Mouse (Mus musculus) limb, embryonic 13.5 days (tissue): ENCODE measurements around the gene Gm10282. TPM values are rescaled to one million over a fixed set of nuclear protein-coding genes. Genes with fewer than 3 reads are reported as not detected.

Experiments
- ATAC-seq: fragments of 200-750 bp; cut with Nextera tagmentation; 2 replicates; pipeline ENCODE4 v1.8.0; 2017; ENCODE audit warnings: low read depth, moderate number of reproducible peaks, moderate TSS enrichment; ENCODE audit not compliant: low FRiP score
- H3K27ac ChIP-seq: fragments of 300-500 bp; sonication (generic); 2 replicates; pipeline ENCODE4 v1.5.1; 2015; ENCODE audit warnings: inconsistent platforms, mild to moderate bottlenecking, moderate library complexity
- H3K27me3 ChIP-seq: fragments of 300-500 bp; sonication (generic); 2 replicates; pipeline ENCODE4 v1.6.1; 2015; ENCODE audit warnings: mild to moderate bottlenecking, inconsistent platforms
- H3K36me3 ChIP-seq: fragments of 300-500 bp; sonication (generic); 2 replicates; pipeline ENCODE4 v1.6.1; 2015; ENCODE audit warnings: inconsistent platforms, mild to moderate bottlenecking, moderate library complexity
- H3K4me1 ChIP-seq: fragments of 300-500 bp; sonication (generic); 2 replicates; pipeline ENCODE4 v1.6.1; 2015; ENCODE audit warnings: inconsistent platforms
- H3K4me2 ChIP-seq: fragments of 300-500 bp; sonication (generic); replicated peaks from 2 replicates; pipeline ENCODE4 v1.6.1; 2015; ENCODE audit warnings: inconsistent platforms, mild to moderate bottlenecking, moderate library complexity
- H3K4me3 ChIP-seq: fragments of 300-500 bp; sonication (generic); 2 replicates; pipeline ENCODE4 v1.5.1; 2015; ENCODE audit warnings: moderate library complexity, mild to moderate bottlenecking, inconsistent platforms
- H3K9ac ChIP-seq: fragments of 300-500 bp; sonication (generic); 2 replicates; pipeline ENCODE4 v1.6.1; 2015; ENCODE audit warnings: mild to moderate bottlenecking, inconsistent platforms
- H3K9me3 ChIP-seq: fragments of 300-500 bp; sonication (generic); 2 replicates; pipeline ENCODE4 v1.6.1; 2016; ENCODE audit warnings: inconsistent platforms
- WGBS: fragments of 180-500 bp; shearing (Covaris S2); methylation state at CpG from one replicate; pipeline ENCODE4 v1.1.7; 2015; 5-methylcytosine and 5-hydroxymethylcytosine counted together
- polyA plus RNA-seq: library from polyadenylated mRNA; unstranded; fragments of >200 nt; fragmentation: Nextera tagmentation; extraction: Ambion mirVana; gene quantifications from 2 replicates; pipeline ENCODE4 v1.2.1, GENCODE M21; 2015

Gene Gm10282
- polyA plus RNA-seq, 1 experiment from 2014 or later = 31.7 TPM

GRCm38 (mm10) chr8:72306913-72307312 is 1.9 kb upstream of the Gm10282 start:
- no peak overlapping the region for H3K4me3 ChIP-seq
- H3K4me2 ChIP-seq = no peak overlapping the region
- ATAC-seq = no peak
- 84% methylated on average over 5 of the region's 5 CpGs for WGBS
- no peaks in the 10 kb centered on the region for H3K27me3 ChIP-seq
- H3K27ac ChIP-seq = no peak overlapping the region
- H3K36me3 ChIP-seq = no peaks in the 10 kb centered on the region
- peaks cover 13% of the 10 kb centered on the region for H3K4me1 ChIP-seq
- H3K9ac ChIP-seq = no peak overlapping the region
- H3K9me3 ChIP-seq = no peaks in the 10 kb centered on the region

GRCm38 (mm10) chr8:72303633-72304032 is 1.4 kb downstream of the Gm10282 start:
- Histone ChIP-seq H3K4me2 (peak overlapping the region; percentile 16; the same call in 1 of the 2 replicates), H3K4me3 (no peak overlapping the region), H3K36me3 (no peaks in the 10 kb centered on the region), H3K9ac (no peak overlapping the region), H3K27ac (peak overlapping the region; percentile 84), H3K4me1 (peaks cover 11% of the 10 kb centered on the region), H3K27me3 (0 out of 2 replicates have a peak, but pooled peaks cover 3% of the 10 kb centered on the region), H3K9me3 (no peaks in the 10 kb centered on the region)
- peak; percentile 38; the same call in 1 of the 2 replicates for ATAC-seq
- 46% methylated on average over 8 of the region's 8 CpGs for WGBS

- peak; percentile 26 for ATAC-seq
- H3K4me3 ChIP-seq = no peak overlapping the region
- peak overlapping the region; percentile 16; the same call in 1 of the 2 replicates for H3K4me2 ChIP-seq
- H3K4me1 ChIP-seq = peaks cover 11% of the 10 kb centered on the region
- H3K27ac ChIP-seq = peak overlapping the region; percentile 84
- H3K36me3 ChIP-seq = no peaks in the 10 kb centered on the region
- H3K9me3 ChIP-seq = no peaks in the 10 kb centered on the region
- no peak overlapping the region for H3K9ac ChIP-seq
- 51% methylated on average over 8 of the region's 8 CpGs for WGBS
- 0 out of 2 replicates have a peak, but pooled peaks cover 3% of the 10 kb centered on the region for H3K27me3 ChIP-seq
Measured at GRCm38 (mm10) chr8:72302986-72303612, 2.0 kb downstream of the Gm10282 start.

GRCm38 (mm10) chr8:72301497-72301896 is 3.6 kb downstream of the Gm10282 start:
- Histone ChIP-seq H3K4me2 (no peak overlapping the region), H3K9me3 (no peaks in the 10 kb centered on the region), H3K36me3 (no peaks in the 10 kb centered on the region), H3K4me1 (peaks cover 11% of the 10 kb centered on the region), H3K9ac (no peak overlapping the region), H3K27me3 (0 out of 2 replicates have a peak, but pooled peaks cover 5% of the 10 kb centered on the region), H3K4me3 (no peak overlapping the region), H3K27ac (no peak overlapping the region)
- WGBS = 81% methylated on average over 5 of the region's 5 CpGs
- no peak for ATAC-seq

GRCm38 (mm10) chr8:72300654-72301400 is 4.2 kb downstream of the Gm10282 start:
- WGBS = 80% methylated on average over 9 of the region's 9 CpGs
- H3K9me3 ChIP-seq = no peaks in the 10 kb centered on the region
- H3K36me3 ChIP-seq = no peaks in the 10 kb centered on the region
- no peak overlapping the region for H3K9ac ChIP-seq
- no peak overlapping the region for H3K4me2 ChIP-seq
- H3K27ac ChIP-seq = no peak overlapping the region
- no peak for ATAC-seq
- H3K27me3 ChIP-seq = 0 out of 2 replicates have a peak, but pooled peaks cover 5% of the 10 kb centered on the region
- no peak overlapping the region for H3K4me3 ChIP-seq
- H3K4me1 ChIP-seq = peaks cover 15% of the 10 kb centered on the region

DNA sequence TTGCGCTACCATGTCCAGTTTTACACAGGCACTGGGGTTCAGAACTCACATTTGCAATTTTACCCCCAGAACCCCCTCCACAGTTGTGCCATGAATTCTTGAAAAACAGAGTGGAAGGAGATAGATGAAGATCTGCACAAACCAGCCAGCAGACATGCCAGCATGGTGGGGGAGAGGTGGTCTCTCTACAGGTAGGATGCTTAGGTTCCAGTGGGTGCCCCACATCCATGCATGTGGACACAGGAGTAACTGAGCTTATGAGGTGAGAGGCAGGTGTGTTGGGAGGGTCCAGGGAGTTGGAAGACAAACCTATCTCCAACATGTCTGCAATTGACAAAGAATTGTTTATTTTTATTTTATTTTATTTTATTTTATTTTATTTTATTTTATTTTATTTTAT is 6.1 kb downstream of the Gm10282 start:
- ATAC-seq = no peak
- Histone ChIP-seq H3K36me3 (no peaks in the 10 kb centered on the region), H3K9me3 (no peaks in the 10 kb centered on the region), H3K27ac (no peak overlapping the region), H3K4me3 (no peak overlapping the region), H3K9ac (no peak overlapping the region), H3K27me3 (0 out of 2 replicates have a peak, but pooled peaks cover 5% of the 10 kb centered on the region), H3K4me2 (no peak overlapping the region), H3K4me1 (peaks cover 29% of the 10 kb centered on the region)
- WGBS = 89% methylated on average over 1 of the region's 1 CpGs

GRCm38 (mm10) chr8:72296561-72296960 is 8.5 kb downstream of the Gm10282 start:
- Histone ChIP-seq H3K4me3 (no peak overlapping the region), H3K36me3 (no peaks in the 10 kb centered on the region), H3K9me3 (no peaks in the 10 kb centered on the region), H3K4me1 (peaks cover 18% of the 10 kb centered on the region), H3K27ac (no peak overlapping the region), H3K4me2 (no peak overlapping the region), H3K9ac (no peak overlapping the region), H3K27me3 (0 out of 2 replicates have a peak, but pooled peaks cover 5% of the 10 kb centered on the region)
- no peak for ATAC-seq
- 88% methylated on average over 8 of the region's 8 CpGs for whole genome bisulfite sequencing

DNA sequence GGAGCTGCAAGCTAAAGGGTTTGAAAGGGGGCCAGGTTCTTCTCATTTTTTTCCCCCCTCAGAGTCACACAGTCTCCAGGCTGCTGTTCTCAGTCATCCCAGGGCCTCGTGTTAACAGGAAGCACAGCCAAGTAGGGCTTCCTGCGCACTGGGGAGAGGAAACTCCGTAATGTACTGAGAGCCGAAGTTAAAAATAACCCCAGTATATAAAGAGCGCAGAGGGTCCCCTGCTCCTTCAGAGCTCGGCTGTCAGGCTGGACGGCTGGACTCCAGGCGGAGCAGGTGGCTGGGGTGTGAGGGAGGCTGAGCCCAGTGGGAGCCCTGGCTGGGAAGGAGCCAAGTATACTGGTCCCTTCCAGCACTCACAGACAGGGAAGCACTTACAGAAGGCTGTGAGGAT is 9.4 kb downstream of the Gm10282 start:
- WGBS = 21% methylated on average over 8 of the region's 8 CpGs
- Histone ChIP-seq H3K36me3 (no peaks in the 10 kb centered on the region), H3K27me3 (0 out of 2 replicates have a peak, but pooled peaks cover 5% of the 10 kb centered on the region), H3K27ac (peak overlapping the region; percentile 71), H3K4me3 (no peak overlapping the region), H3K4me1 (peaks cover 18% of the 10 kb centered on the region), H3K4me2 (peak overlapping the region; percentile 27), H3K9ac (no peak overlapping the region), H3K9me3 (no peaks in the 10 kb centered on the region)
- ATAC-seq = peak; percentile 91

GRCm38 (mm10) chr8:72295125-72295524 is 9.9 kb downstream of the Gm10282 start:
- Histone ChIP-seq H3K4me2 (no peak overlapping the region; the same call in 1 of the 2 replicates), H3K27ac (peak overlapping the region; percentile 71), H3K4me1 (peaks cover 18% of the 10 kb centered on the region), H3K9me3 (no peaks in the 10 kb centered on the region), H3K27me3 (0 out of 2 replicates have a peak, but pooled peaks cover 6% of the 10 kb centered on the region), H3K9ac (no peak overlapping the region; the same call in 1 of the 2 replicates), H3K36me3 (no peaks in the 10 kb centered on the region), H3K4me3 (no peak overlapping the region)
- WGBS = 53% methylated on average over 3 of the region's 3 CpGs
- 0 out of 2 replicates have a peak, but pooled peaks have one; percentile 4 for ATAC-seq

DNA sequence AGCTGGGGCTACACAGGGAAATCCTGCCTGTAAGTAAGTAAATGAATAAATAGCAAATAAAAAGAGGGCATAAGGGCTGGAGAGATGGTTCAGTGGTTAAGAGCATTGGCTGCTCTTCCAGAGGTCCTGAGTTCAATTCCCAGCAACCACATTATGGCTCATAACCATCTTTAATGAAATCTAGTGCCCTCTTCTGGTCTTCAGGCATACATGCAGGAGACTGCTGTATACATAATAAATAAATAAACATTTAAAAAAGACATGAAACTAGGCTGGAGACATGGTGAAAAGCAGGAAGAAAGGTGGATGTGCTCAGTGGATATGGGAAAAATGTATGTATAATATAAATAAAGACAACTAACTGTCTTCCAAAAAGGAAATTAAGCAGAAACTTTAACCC is 11.8 kb downstream of the Gm10282 start:
- ATAC-seq = no peak
- Histone ChIP-seq H3K4me2 (no peak overlapping the region), H3K4me1 (peaks cover 18% of the 10 kb centered on the region), H3K27ac (no peak overlapping the region), H3K4me3 (no peak overlapping the region), H3K27me3 (0 out of 2 replicates have a peak, but pooled peaks cover 6% of the 10 kb centered on the region), H3K9ac (no peak overlapping the region), H3K9me3 (no peaks in the 10 kb centered on the region), H3K36me3 (no peaks in the 10 kb centered on the region)

DNA sequence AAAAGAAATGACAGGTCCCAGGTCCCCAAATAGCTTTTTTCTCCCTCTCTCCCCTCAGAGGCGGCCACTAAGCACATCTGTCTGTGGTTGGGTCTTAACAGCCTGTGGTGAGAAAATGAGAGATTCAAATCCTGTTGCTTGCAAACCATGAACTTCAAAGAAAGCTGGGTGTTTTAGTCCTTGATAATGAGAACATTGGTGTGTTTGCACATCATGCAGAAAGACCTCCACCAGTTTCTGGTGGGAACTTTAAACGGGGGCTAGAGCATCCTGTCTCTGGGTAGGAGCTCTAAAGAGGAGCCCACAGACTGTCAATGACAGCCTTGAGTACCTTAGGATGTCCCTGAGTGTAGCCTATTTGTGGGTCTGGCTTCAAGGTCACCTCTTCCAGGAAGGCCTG is 14.0 kb downstream of the Gm10282 start:
- H3K27ac ChIP-seq = no peak overlapping the region
- H3K36me3 ChIP-seq = no peaks in the 10 kb centered on the region
- H3K4me1 ChIP-seq = peaks cover 24% of the 10 kb centered on the region
- no peak overlapping the region for H3K4me2 ChIP-seq
- no peak for ATAC-seq
- H3K9me3 ChIP-seq = no peaks in the 10 kb centered on the region
- no peak overlapping the region for H3K4me3 ChIP-seq
- H3K9ac ChIP-seq = no peak overlapping the region
- 0 out of 2 replicates have a peak, but pooled peaks cover 4% of the 10 kb centered on the region for H3K27me3 ChIP-seq
- 60% methylated on average over 2 of the region's 2 CpGs for WGBS

DNA sequence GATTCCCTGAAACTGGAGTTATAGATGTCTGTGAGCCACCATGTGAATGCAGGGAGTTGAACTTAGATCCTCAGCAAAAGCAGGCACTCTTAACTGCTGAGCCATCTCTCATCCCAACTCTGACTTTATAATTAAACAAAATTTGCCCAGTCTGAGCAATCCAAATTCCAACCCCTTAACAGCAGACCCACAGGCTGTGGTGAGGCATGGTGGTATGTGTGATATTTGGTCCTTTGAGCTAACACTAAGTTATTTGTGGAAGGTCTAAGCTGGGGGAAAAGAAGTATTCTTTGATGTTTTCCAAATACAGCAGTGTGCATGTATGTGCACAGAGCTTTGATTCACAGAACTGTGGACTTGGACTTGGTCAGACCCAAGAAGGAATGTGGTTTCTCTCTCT is 16.0 kb downstream of the Gm10282 start:
- no peak overlapping the region for H3K4me2 ChIP-seq
- H3K9me3 ChIP-seq = no peaks in the 10 kb centered on the region
- 0 out of 2 replicates have a peak, but pooled peaks cover 4% of the 10 kb centered on the region for H3K27me3 ChIP-seq
- no peak overlapping the region for H3K4me3 ChIP-seq
- 0 out of 2 replicates have a peak, but pooled peaks cover 7% of the 10 kb centered on the region for H3K4me1 ChIP-seq
- no peaks in the 10 kb centered on the region for H3K36me3 ChIP-seq
- H3K9ac ChIP-seq = no peak overlapping the region
- no peak for ATAC-seq
- no peak overlapping the region for H3K27ac ChIP-seq
